Mouse (Mus musculus): Measurements from ENCODE around the gene Tmprss9. TPM values are rescaled to one million over a fixed set of nuclear protein-coding genes. Genes with fewer than 3 reads are reported as not detected.

Gene Tmprss9
- polyA plus RNA-seq, 1 experiment from 2014 or later: not detected

DNA sequence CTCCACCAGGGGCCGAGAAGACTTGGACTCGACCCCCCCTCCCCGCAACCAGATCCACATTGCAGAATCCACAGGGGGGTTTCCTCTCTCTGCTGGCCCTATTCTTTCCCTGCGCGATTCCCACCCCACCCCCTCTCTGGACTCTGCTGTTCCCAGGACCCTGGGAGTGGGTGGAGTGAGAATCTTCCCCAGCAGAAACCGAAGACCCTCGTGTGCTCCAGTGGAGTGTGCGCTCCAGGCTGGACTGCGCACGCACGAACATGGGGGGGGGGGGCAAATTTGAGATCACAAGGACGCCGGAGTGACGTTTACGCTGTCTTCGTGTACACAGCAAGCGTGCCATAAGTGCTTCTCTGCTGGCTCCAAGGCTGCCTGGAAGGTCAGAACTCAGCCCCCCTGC lies 64.0 kb downstream of the Tmprss9 start:
- H3K4me2 ChIP-seq (replicated peaks; ENCODE audit: low read depth): peak overlapping the region; percentile 65
- no peaks in the 10 kb centered on the region for H3K27me3 ChIP-seq (replicated peaks; ENCODE audit: control insufficient read depth, insufficient read depth, low read length)
- H3K4me1 ChIP-seq (replicated peaks; ENCODE audit: control insufficient read depth, insufficient read depth, low read length): peaks cover 51% of the 10 kb centered on the region
- H3K36me3 ChIP-seq (ENCODE audit: control insufficient read depth, insufficient read depth): no peaks in the 10 kb centered on the region
- no peak overlapping the region for H3K9ac ChIP-seq (ENCODE audit: low read depth, low read length)
- no peak overlapping the region for H3K27ac ChIP-seq (ENCODE audit: low read depth, low read length)
- no peaks in the 10 kb centered on the region for H3K9me3 ChIP-seq (ENCODE audit: control insufficient read depth)
- no peak for TF ChIP-seq CTCF (IDR thresholded peaks at IDR 0.05; ENCODE audit: low read depth)
- H3K4me3 ChIP-seq (ENCODE audit: low read depth, low read length): no peak overlapping the region
- 16% methylated on average over 17 of the region's 17 CpGs for WGBS
- ATAC-seq: no peak

DNA sequence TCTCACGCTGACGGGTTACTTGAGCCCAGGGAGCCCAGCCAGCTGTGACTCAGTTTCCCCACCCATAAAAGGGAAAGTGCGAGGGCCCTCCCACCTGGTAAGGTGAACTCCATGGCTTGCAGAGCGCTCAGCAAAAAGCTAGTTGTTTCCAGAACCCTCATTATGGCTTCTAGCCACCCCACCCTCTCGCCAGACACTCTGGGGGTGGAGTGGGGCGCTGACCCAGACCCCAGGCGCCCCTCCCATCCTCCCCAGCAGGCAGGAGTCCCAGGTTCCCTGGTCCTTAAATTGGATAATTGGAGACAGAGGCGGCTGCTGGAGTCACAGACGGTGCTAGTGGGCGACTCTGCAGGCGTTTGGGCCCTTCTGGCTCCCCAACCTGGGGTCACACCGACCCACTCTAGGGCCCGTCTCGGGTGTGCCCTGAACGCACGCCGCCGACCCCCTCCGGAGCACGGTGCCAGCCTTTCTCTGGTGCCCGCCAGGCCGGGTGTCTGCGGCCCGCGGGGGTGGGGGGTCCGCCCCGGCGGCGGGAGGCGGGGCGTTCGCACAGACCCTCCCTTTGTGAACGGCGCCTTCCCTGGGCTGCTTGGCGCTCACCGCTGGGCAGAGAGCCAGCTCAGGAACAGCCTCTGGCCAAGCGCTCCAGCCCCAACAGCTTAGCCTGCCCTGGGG lies 64.6 kb downstream of the Tmprss9 start:
- WGBS: 11% methylated on average over 34 of the region's 37 CpGs
- ATAC-seq: no peak
- H3K36me3 ChIP-seq (ENCODE audit: control insufficient read depth, insufficient read depth): no peaks in the 10 kb centered on the region
- no peak for TF ChIP-seq CTCF (IDR thresholded peaks at IDR 0.05; ENCODE audit: low read depth)
- peaks cover 49% of the 10 kb centered on the region for H3K4me1 ChIP-seq (replicated peaks; ENCODE audit: control insufficient read depth, insufficient read depth, low read length)
- no peaks in the 10 kb centered on the region for H3K9me3 ChIP-seq (ENCODE audit: control insufficient read depth)
- peak overlapping the region; percentile 21; the same call in 1 of the 2 replicates for H3K4me3 ChIP-seq (ENCODE audit: low read depth, low read length)
- H3K4me2 ChIP-seq (replicated peaks; ENCODE audit: low read depth): peak overlapping the region; percentile 65
- H3K27me3 ChIP-seq (replicated peaks; ENCODE audit: control insufficient read depth, insufficient read depth, low read length): no peaks in the 10 kb centered on the region
- H3K27ac ChIP-seq (ENCODE audit: low read depth, low read length): no peak overlapping the region
- peak overlapping the region; percentile 18; the same call in 1 of the 2 replicates for H3K9ac ChIP-seq (ENCODE audit: low read depth, low read length)

DNA sequence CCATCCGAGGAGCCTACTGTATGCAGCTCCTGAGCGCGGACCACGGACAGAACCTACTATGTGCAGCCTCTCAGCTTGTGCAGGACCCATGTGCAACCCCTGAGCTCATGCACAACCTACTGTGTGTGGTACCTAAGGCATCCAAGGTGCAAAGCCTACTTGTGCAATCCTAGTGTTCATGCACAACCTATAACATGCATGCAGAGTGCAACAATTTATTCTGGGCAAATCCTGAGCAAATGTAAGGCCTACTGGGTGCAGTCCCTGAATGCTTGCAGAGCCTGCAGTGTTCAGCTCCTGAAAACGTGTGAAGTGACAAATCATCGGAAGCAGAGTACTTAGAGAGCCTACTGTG lies 65.1 kb downstream of the Tmprss9 start:
- Histone ChIP-seq H3K27me3 (replicated peaks; ENCODE audit: control insufficient read depth, insufficient read depth, low read length) (no peaks in the 10 kb centered on the region), H3K4me2 (replicated peaks; ENCODE audit: low read depth) (peak overlapping the region; percentile 65), H3K4me3 (ENCODE audit: low read depth, low read length) (no peak overlapping the region), H3K9me3 (ENCODE audit: control insufficient read depth) (no peaks in the 10 kb centered on the region), H3K9ac (ENCODE audit: low read depth, low read length) (peak overlapping the region; percentile 18; the same call in 1 of the 2 replicates), H3K36me3 (ENCODE audit: control insufficient read depth, insufficient read depth) (no peaks in the 10 kb centered on the region), H3K4me1 (replicated peaks; ENCODE audit: control insufficient read depth, insufficient read depth, low read length) (peaks cover 47% of the 10 kb centered on the region), H3K27ac (ENCODE audit: low read depth, low read length) (no peak overlapping the region)
- 24% methylated on average over 6 of the region's 6 CpGs for WGBS
- ATAC-seq: no peak
- no peak for TF ChIP-seq CTCF (IDR thresholded peaks at IDR 0.05; ENCODE audit: low read depth)

DNA sequence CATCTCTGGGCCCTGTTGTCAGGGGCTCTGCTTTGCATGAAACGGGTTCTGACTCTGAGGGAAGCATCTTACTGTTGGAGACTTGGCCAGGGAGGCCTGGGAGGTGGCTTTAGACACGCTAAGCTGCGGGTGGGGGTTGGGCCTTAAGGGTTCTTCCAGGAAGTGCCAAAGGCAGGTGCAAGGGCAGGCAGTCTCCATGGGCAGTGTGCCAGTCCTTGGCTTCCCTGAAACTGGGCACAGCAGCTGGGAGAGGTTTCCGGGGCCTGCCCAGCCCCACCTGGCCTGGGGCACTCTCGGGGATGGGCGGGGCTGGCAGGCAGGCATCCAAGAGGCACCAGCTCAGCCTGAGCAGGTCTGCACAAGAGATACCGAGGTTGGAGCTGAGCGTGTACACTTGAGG lies 66.0 kb downstream of the Tmprss9 start:
- ATAC-seq: peak; percentile 62
- Histone ChIP-seq H3K27me3 (replicated peaks; ENCODE audit: control insufficient read depth, insufficient read depth, low read length) (no peaks in the 10 kb centered on the region), H3K27ac (ENCODE audit: low read depth, low read length) (peak overlapping the region; percentile 64; the same call in 1 of the 2 replicates), H3K4me2 (replicated peaks; ENCODE audit: low read depth) (peak overlapping the region; percentile 9; the same call in 1 of the 2 replicates), H3K4me1 (replicated peaks; ENCODE audit: control insufficient read depth, insufficient read depth, low read length) (peaks cover 42% of the 10 kb centered on the region), H3K4me3 (ENCODE audit: low read depth, low read length) (no peak overlapping the region), H3K36me3 (ENCODE audit: control insufficient read depth, insufficient read depth) (no peaks in the 10 kb centered on the region), H3K9me3 (ENCODE audit: control insufficient read depth) (no peaks in the 10 kb centered on the region), H3K9ac (ENCODE audit: low read depth, low read length) (no peak overlapping the region)
- no peak for TF ChIP-seq CTCF (IDR thresholded peaks at IDR 0.05; ENCODE audit: low read depth)
- WGBS: 17% methylated on average over 8 of the region's 8 CpGs

DNA sequence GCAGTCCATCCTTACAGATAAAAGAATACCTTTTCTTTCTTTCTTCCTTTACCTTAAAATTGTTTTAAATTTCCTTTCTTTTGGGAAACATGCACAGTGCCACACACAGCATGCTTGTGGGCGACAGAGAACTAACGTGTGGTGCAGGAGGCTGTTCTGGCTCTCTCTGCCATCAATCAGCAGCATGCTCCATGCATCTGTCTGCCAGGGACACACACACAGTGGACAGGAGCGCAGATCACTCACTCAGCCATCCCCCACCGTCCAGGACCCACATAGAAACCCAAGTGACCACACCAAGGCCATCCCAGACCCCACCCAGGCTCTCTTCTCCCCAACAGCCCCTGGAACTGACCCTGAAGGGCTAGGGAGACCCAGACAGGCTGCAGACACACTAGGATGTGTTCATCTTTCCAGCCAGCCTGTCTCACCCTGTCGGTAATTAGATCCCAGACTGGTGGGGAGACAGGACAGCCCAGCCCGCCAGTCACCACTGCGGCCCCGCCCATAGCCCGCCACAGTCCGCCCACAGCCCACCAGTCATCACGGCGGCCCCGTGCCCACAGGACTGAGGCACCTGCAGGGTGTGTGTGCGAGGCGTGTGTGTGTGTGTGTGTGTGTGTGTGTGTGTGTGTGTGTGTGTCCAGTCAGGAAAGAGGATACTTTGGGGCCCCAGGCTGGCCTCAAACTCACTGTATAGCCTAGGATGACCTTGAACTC lies 67.3 kb downstream of the Tmprss9 start:
- peak overlapping the region; percentile 62; the same call in 1 of the 2 replicates for H3K27ac ChIP-seq (ENCODE audit: low read depth, low read length)
- no peaks in the 10 kb centered on the region for H3K36me3 ChIP-seq (ENCODE audit: control insufficient read depth, insufficient read depth)
- peak overlapping the region; percentile 71 for H3K4me2 ChIP-seq (replicated peaks; ENCODE audit: low read depth)
- peak overlapping the region; percentile 28; the same call in 1 of the 2 replicates for H3K4me3 ChIP-seq (ENCODE audit: low read depth, low read length)
- 18% methylated on average over 15 of the region's 15 CpGs for WGBS
- H3K9me3 ChIP-seq (ENCODE audit: control insufficient read depth): no peaks in the 10 kb centered on the region
- H3K27me3 ChIP-seq (replicated peaks; ENCODE audit: control insufficient read depth, insufficient read depth, low read length): no peaks in the 10 kb centered on the region
- no peak for TF ChIP-seq CTCF (IDR thresholded peaks at IDR 0.05; ENCODE audit: low read depth)
- peak; percentile 6 for ATAC-seq
- H3K9ac ChIP-seq (ENCODE audit: low read depth, low read length): no peak overlapping the region
- H3K4me1 ChIP-seq (replicated peaks; ENCODE audit: control insufficient read depth, insufficient read depth, low read length): peaks cover 32% of the 10 kb centered on the region

DNA sequence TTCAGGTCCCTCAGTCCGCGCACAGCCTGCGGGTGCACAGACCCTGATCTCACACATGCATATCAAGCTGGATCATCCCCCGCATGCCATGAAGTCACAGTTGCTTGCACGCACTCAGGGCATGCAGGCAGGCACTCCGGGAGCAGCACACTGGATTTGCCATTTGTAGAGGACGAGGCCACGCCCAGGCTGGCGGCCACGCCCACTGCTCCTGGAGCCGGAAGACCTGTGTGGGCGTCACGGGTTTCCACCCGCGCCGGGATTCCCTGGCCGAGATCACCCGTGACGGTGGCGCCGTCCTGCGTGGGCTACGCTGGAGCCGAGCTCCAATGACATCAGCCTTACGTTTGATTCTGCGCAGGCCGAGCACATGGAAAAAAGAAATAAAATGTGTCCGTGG lies 68.0 kb downstream of the Tmprss9 start:
- Histone ChIP-seq H3K4me1 (replicated peaks; ENCODE audit: control insufficient read depth, insufficient read depth, low read length) (peaks cover 32% of the 10 kb centered on the region), H3K36me3 (ENCODE audit: control insufficient read depth, insufficient read depth) (no peaks in the 10 kb centered on the region), H3K4me3 (ENCODE audit: low read depth, low read length) (peak overlapping the region; percentile 28), H3K4me2 (replicated peaks; ENCODE audit: low read depth) (peak overlapping the region; percentile 71), H3K27ac (ENCODE audit: low read depth, low read length) (peak overlapping the region; percentile 62; the same call in 1 of the 2 replicates), H3K9ac (ENCODE audit: low read depth, low read length) (0 out of 2 replicates have a peak overlapping the region, but pooled peaks have one; percentile 13), H3K27me3 (replicated peaks; ENCODE audit: control insufficient read depth, insufficient read depth, low read length) (no peaks in the 10 kb centered on the region), H3K9me3 (ENCODE audit: control insufficient read depth) (no peaks in the 10 kb centered on the region)
- 2% methylated on average over 28 of the region's 28 CpGs for WGBS
- no peak for TF ChIP-seq CTCF (IDR thresholded peaks at IDR 0.05; ENCODE audit: low read depth)
- ATAC-seq: peak; percentile 66
